Mouse (Mus musculus) hindlimb bud, embryonic 11.5 days (tissue): Measurements from ENCODE around the gene Ppara.
"Not testable (repeated sequence)": the region's sequence is repeated elsewhere in the genome, so short reads cannot be mapped to it uniquely, and the experiment has no call there.

Experiments
- DNase-seq: peaks from one replicate; pipeline ENCODE4 v3.0.0-alpha.2; 2012; ENCODE audit warnings: low read depth, low spot score; ENCODE audit errors: extremely low spot score

The Ppara gene

GRCm38 (mm10) chr15:85754033-85754650, 19.4 kb downstream of the Ppara start:
- DNase-seq, result no peak

GRCm38 (mm10) chr15:85755214-85755613, 20.4 kb downstream of the Ppara start:
- DNase-seq, result no peak

- DNase-seq, result no peak
Observed at GRCm38 (mm10) chr15:85756611-85757010, 21.8 kb downstream of the Ppara start.

GRCm38 (mm10) chr15:85757768-85758167, 23.0 kb downstream of the Ppara start:
- DNase-seq, result no peak

- DNase-seq, result no peak
Observed at GRCm38 (mm10) chr15:85762761-85763160, 28.0 kb downstream of the Ppara start.

- DNase-seq, result no peak
Observed at GRCm38 (mm10) chr15:85765022-85765421, 30.2 kb downstream of the Ppara start.

DNA sequence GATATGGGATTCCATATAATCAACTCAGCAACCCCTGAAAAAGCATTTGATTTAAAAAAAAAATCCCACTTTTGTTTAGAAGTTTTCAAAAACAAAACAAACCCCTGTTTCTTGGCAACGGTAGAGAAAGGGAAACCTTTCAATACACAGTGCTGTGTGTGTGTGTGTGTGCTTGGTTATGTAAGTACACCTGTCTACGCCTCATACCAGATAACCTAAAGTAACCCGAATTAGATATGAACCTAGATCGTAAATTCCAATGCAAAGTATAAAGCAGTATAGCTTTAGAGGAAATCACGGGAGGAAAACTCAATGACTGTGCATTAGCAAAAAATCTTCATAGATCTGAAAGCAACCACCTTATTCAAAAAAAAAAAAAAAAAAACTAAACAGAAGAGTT, 31.9 kb downstream of the Ppara start:
- DNase-seq, result no peak

GRCm38 (mm10) chr15:85768991-85769390, 34.2 kb downstream of the Ppara start:
- no peak for DNase-seq

DNA sequence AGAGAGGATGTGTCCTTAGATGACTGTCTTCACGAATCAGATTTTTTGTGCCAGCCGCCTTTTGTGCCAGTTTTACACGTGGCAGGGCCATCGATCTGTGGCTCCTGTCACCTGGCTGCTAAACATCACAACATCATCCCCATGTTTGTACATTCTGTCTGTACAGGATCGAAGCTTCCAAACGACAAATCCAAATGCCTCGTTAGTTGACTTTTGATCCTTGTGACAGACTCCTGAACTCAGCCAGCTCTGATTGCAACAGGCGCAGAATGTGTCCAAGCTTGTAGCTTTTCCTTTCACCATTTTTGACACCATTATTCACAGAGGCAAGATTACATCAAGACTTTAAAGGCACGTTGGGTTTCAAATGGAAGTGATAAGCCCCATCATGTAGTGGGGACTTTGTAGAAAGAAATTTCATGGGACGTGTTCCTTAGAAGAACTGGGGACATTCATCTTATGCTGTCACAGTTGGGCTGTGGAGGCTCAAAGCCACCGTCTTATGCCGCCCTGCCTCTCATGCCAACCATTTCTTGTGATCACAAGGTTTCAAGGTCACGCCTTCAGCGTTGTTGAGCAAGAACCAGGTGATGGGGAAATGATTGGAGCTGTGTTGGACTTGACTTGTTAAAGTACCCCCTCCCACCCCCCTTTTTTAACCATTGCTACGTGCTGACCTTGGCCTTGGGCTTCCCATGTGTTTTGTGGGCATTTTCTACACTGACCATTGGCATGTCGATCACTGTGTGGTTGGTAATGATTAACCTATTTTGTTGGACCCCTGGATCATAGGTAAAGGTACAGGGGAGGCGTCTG, 36.7 kb downstream of the Ppara start:
- DNase-seq, result no peak

- no peak for DNase-seq
Observed at GRCm38 (mm10) chr15:85772146-85772740, 37.5 kb downstream of the Ppara start.

DNA sequence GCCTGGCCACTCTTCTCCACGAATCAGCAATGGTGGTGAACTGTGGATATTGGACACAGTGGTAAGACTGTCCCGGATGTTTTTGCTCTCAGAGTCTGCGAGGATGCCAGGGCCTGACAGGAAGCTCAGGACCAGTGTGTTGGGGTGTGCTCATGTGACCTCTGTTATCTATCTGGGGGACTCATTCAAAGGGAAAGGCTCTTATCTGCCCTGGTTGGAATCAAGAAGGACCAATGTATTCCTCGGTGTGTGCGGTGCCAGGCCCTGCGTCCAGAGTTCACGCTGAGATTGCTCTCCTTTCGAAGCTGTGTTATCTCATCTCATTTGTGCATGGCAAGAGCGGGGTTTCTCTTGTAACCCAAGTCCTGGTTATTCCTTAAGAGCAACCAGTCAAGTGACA, 39.6 kb downstream of the Ppara start:
- DNase-seq, result no peak

GRCm38 (mm10) chr15:85775001-85775400, 40.2 kb downstream of the Ppara start:
- DNase-seq, result no peak

DNA sequence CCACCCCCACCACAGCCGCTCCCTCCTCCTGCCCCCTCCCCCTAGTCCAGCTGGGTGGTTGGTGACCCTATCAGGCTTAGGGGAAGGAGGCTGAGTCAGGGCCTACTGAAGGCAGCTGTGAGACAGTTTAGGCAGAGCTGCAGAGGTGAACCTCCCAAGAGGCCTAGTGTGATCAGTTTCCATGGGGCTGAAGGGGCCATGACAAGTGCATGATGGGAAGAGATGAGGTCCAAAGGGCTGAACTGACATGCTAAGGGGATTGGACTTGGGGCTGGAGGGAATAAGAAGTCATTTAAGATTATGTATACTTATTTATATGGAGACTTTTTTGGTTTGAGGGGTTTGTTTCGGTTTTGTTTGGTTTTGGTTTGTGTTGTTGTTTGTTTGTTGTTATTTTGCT, 41.5 kb downstream of the Ppara start:
- DNase-seq, result no peak

DNA sequence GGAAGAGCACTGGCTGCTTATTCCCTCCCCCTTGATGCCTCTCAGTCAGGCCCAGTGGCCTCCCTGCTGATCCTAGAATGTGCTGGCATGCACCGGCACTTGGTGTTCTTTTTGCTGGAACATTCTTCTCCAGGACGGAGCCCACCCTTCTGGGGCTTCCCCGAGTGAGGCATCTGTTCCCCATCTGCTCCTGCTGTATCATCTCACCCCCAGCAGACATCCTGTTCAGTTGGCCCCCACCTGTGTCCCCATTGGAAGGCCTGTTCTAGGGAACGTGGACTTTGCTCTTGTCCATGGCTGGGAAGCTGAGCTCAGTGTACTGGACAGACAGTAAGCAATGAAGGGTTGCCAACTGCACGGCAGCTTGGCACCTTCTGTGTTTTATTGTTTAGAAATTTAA, 42.0 kb downstream of the Ppara start:
- no peak for DNase-seq

GRCm38 (mm10) chr15:85778891-85779290, 44.1 kb downstream of the Ppara start:
- not testable (repeated sequence) for DNase-seq

- no peak for DNase-seq
Observed at GRCm38 (mm10) chr15:85783146-85783545, 48.4 kb downstream of the Ppara start.

- DNase-seq, result no peak
Observed at GRCm38 (mm10) chr15:85784341-85784740, 49.6 kb downstream of the Ppara start.

- DNase-seq, result no peak
Observed at GRCm38 (mm10) chr15:85786711-85787110, 51.9 kb downstream of the Ppara start.

DNA sequence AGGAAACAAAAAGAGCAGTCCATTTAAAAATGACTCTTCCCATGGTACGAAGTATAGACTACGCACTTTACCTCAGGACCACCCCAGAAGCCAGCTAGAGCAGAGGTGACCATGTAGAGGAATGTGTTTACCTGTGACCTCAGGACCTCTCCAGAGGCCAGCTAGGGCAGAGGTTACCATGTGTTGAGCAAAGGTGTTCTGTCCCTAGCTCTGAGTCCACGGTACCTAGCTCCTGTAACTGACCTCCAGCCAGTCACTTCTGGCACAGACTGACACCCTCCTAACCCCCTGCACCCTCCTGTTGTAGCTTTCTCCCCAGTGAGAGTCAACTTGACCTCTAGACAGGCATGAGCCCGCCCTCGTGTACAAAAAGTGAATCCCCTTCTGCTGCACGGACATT, 52.7 kb downstream of the Ppara start:
- DNase-seq, result no peak

DNA sequence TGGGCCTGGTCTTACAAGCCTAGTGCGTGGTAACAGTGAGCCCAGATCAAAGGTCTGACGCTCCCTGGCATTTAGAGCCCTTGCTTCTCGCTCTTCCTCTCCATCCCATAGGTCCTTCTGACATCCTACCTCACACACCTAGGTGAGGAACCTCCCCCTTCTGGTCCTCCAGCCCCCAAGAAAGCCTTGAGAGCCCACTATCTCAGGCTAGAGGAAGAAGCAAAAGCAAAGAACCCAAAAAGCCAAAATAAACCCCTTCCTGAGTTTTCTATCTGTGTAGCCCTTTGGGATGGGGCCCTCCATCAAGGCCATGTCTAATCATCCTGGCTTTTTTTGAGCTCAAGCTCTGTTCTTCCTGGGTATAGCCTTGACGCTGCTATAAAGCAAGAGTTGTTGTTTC, 53.3 kb downstream of the Ppara start:
- DNase-seq, result no peak

GRCm38 (mm10) chr15:85788633-85789032, 53.9 kb downstream of the Ppara start:
- DNase-seq, result no peak

GRCm38 (mm10) chr15:85791449-85791848, 56.7 kb downstream of the Ppara start:
- DNase-seq, result no peak
